Mouse (Mus musculus) heart, adult 2 months (tissue): Measurements from ENCODE around the gene Olfr13.

ENCODE experiments used
- CTCF ChIP-seq: fragments of 200-600 bp; IDR thresholded peaks from 2 replicates; pipeline ENCODE4 v1.8.1; 2022; ENCODE audit warnings: antibody characterized with exemption, mild to moderate bottlenecking, moderate library complexity
- EP300 ChIP-seq: fragments of 200-500 bp; IDR thresholded peaks from 2 replicates; pipeline ENCODE4 v1.6.1; 2011; ENCODE audit warnings: low read depth, low read length, control low read depth; ENCODE audit not compliant: insufficient read depth
- POLR2A ChIP-seq: fragments of 200-500 bp; IDR thresholded peaks from 2 replicates; pipeline ENCODE4 v1.6.1; 2011; ENCODE audit warnings: mild to moderate bottlenecking, low read depth, low read length, control low read depth; ENCODE audit not compliant: insufficient read depth

DNA sequence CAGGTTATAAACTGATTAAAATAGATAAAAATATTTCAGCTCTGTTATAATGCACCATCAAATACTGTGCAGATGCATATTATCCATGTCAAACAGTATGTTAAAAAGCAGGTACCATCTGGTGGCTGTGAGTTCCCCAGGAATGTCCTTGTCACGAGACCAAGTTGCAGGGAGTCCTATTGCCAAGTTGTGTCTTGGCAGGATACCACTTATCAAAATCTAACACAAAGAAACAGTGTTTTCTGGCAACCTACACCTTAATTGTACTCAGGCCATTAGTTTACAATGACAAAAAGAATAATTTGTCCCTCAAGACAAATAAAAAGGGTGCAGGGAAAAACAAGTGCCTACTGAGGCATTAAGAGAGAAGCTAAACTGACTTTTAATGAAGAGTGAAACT, 12.4 kb upstream of the Olfr13 start:
- TF ChIP-seq EP300, result no peak
- TF ChIP-seq CTCF, result no peak
- TF ChIP-seq POLR2A, result no peak
